Mouse (Mus musculus): ENCODE measurements around the gene Rex1bd. TPM values are rescaled to one million over a fixed set of nuclear protein-coding genes. Genes with fewer than 3 reads are reported as not detected.
A peak's percentile ranks its signal among the peaks of the same experiment; 100 is the strongest.

The Rex1bd gene
- polyA plus RNA-seq, 1 experiment from 2014 or later = 134 TPM

DNA sequence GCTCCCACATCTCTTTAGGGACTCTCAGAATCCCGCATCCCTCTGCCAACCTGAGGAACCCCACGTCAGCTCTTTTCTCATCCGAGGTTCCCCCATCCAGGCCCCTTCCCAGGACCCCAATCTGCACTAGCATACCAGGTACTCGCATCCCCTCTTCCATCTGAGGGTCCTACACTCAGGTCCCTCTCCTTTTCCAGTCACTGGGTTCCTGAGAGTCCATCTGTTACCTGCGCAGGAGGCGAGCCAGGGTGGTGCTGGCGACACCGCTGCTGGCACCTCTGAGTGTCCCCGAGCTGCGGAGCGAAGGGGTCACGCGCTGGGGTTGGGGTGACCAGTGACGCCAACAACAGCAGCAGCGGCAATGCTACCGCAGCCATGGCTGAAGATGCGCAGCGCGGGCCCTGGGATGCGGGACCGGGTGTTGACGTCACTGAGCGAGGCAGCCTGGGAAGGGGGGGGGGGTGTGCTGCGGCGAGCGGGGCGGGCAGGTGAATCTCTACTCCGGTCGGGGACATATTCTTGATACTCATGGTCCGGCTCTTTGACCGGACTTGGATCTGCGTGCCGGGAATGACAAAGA, 19.5 kb downstream of the Rex1bd start, which contains the start of gene Tmem59l:
Tmem59l (minus strand) TSS at position 418 of the 580 bp plus-strand sequence.
- peaks cover 98% of the 10 kb centered on the region for H3K27me3 ChIP-seq
- peak; percentile 35 for ATAC-seq (ENCODE audit: low FRiP score, low read depth)
- H3K9ac ChIP-seq (replicated peaks) = peak within 1 kb of the TSS; percentile 68
- peak within 1 kb of the TSS; percentile 47 for H3K4me3 ChIP-seq
- no peak within 1 kb of the TSS for H3K27ac ChIP-seq (replicated peaks)
- peak within 1 kb of the TSS; percentile 66 for H3K4me2 ChIP-seq (replicated peaks)
- no peaks in the 10 kb centered on the region for H3K36me3 ChIP-seq
- H3K4me1 ChIP-seq = peaks cover 29% of the 10 kb centered on the region
- WGBS = 5% methylated on average over 31 of the region's 33 CpGs
- no peaks in the 10 kb centered on the region for H3K9me3 ChIP-seq

DNA sequence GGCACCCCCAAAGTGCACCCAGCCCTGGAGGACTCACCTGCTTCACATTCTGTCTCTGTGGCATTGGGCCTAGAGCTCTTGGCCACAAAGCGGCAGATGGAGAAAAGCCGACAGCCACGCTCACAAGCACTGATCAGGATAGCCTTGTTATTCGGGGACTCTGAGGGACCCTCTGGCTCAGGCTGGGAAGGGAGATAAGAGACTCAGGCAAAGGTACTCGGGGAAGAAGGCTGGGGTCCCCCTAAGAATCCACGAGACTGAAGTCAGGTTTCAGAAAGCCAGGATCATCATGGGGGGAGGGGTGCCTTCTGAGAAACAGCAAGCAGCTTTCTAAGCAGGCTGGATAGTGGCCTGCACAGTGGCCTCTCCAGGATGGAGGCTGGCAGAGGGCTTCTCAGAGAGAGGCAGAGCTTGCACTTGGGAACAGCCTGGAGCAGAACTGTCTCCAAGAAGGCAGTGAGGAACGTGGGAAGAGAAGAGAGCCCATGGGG, 20.3 kb downstream of the Rex1bd start:
- ATAC-seq (ENCODE audit: low FRiP score, low read depth) = no peak
- WGBS = 44% methylated on average over 7 of the region's 7 CpGs
- no peak overlapping the region for H3K9ac ChIP-seq (replicated peaks)
- H3K9me3 ChIP-seq = no peaks in the 10 kb centered on the region
- peaks cover 29% of the 10 kb centered on the region for H3K4me1 ChIP-seq
- H3K27ac ChIP-seq (replicated peaks) = no peak overlapping the region
- peak overlapping the region; percentile 47; the same call in 1 of the 2 replicates for H3K4me3 ChIP-seq
- no peaks in the 10 kb centered on the region for H3K36me3 ChIP-seq
- H3K27me3 ChIP-seq = peaks cover 96% of the 10 kb centered on the region
- H3K4me2 ChIP-seq (replicated peaks) = peak overlapping the region; percentile 66

DNA sequence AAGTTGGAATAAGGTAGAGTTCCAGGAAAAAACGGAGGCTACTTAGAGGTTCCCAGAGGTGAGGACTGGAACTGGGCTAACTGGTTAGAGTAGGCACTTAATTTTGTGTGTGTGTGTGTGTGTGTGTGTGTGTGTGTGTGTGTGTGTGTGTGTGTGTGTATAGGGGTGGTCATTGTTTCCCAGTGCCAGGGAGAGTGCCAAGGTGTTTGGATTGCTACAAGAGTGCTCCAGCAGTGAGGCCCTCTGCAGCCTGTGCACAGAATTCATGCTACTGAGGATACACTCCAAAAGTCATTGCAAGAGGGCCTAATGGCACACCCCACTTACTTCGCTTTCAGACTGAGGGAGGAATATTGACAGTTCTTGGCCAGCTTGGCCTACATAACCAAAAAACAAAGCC, 23.6 kb downstream of the Rex1bd start:
- Histone ChIP-seq H3K4me3 (no peak overlapping the region), H3K4me1 (peaks cover 12% of the 10 kb centered on the region; the same call in 1 of the 2 replicates), H3K36me3 (no peaks in the 10 kb centered on the region), H3K4me2 (replicated peaks) (no peak overlapping the region), H3K27me3 (peaks cover 87% of the 10 kb centered on the region), H3K27ac (replicated peaks) (no peak overlapping the region), H3K9me3 (no peaks in the 10 kb centered on the region), H3K9ac (replicated peaks) (no peak overlapping the region)
- no peak for ATAC-seq (ENCODE audit: low FRiP score, low read depth)
- WGBS = 62% methylated on average over 2 of the region's 2 CpGs

DNA sequence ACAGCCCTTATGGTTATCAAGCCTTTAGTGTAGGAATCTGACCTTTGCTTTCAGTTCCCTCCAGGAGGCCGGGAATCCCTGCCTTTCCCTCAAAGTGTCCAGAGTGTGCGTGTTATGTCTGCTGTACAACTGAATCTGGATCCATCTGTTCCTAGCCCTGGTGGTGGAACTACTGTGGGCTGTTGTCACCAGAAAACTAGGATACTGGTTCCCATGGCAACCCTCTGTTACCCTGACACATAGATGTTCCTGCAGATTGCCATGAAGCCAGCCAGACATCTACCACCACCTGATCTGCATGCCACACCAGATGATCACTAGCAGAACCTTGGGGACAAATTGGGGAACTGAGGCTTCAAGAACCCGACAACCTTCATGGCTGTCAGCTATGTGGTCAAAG, 24.6 kb downstream of the Rex1bd start:
- H3K4me3 ChIP-seq = no peak overlapping the region
- H3K4me1 ChIP-seq = peaks cover 15% of the 10 kb centered on the region
- no peaks in the 10 kb centered on the region for H3K9me3 ChIP-seq
- H3K9ac ChIP-seq (replicated peaks) = no peak overlapping the region
- WGBS = 74% methylated on average over 3 of the region's 3 CpGs
- no peak overlapping the region for H3K4me2 ChIP-seq (replicated peaks)
- H3K36me3 ChIP-seq = no peaks in the 10 kb centered on the region
- ATAC-seq (ENCODE audit: low FRiP score, low read depth) = no peak
- peaks cover 85% of the 10 kb centered on the region for H3K27me3 ChIP-seq
- no peak overlapping the region for H3K27ac ChIP-seq (replicated peaks)

DNA sequence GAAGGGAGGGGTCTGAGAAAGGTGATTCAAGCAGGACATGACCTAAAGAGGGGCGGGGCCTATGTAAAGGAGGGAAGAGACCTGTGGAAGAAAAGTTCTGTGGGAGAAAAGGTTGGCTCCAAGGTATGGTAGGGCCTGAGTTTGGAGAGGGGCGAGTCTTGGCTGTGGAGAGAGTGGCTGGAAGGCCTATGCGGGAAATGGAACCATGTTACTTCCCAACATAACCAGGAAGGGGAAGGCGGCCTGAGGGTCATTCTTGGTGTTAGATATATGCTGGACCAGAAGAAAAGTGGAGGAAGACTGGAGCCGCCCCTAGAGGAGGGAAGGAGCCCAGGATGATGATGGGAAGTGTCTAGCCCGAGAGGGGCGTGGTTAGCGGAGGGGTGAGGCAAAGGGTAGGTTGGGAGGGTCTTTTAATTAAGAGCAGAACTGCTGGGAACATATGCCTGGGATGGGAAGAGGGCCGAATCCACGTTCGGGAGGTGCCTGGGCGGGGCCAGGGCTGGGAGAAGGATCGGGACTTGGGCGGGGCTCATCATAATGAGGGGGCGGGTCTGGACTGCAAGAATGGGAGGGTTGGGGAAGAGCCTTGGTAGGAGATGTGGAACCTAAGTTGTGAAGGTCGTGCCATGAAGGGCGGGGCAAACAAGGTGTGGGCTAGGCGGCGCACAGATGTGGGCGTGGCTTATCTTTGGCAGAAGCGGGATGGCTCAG, 29.1 kb downstream of the Rex1bd start:
- Histone ChIP-seq H3K36me3 (no peaks in the 10 kb centered on the region), H3K4me3 (peak overlapping the region; percentile 80), H3K4me1 (peaks cover 18% of the 10 kb centered on the region), H3K27me3 (peaks cover 42% of the 10 kb centered on the region), H3K9ac (replicated peaks) (no peak overlapping the region), H3K9me3 (no peaks in the 10 kb centered on the region), H3K27ac (replicated peaks) (no peak overlapping the region), H3K4me2 (replicated peaks) (peak overlapping the region; percentile 82)
- 2% methylated on average over 19 of the region's 21 CpGs for WGBS
- ATAC-seq (ENCODE audit: low FRiP score, low read depth) = peak; percentile 23; the same call in 1 of the 2 replicates

DNA sequence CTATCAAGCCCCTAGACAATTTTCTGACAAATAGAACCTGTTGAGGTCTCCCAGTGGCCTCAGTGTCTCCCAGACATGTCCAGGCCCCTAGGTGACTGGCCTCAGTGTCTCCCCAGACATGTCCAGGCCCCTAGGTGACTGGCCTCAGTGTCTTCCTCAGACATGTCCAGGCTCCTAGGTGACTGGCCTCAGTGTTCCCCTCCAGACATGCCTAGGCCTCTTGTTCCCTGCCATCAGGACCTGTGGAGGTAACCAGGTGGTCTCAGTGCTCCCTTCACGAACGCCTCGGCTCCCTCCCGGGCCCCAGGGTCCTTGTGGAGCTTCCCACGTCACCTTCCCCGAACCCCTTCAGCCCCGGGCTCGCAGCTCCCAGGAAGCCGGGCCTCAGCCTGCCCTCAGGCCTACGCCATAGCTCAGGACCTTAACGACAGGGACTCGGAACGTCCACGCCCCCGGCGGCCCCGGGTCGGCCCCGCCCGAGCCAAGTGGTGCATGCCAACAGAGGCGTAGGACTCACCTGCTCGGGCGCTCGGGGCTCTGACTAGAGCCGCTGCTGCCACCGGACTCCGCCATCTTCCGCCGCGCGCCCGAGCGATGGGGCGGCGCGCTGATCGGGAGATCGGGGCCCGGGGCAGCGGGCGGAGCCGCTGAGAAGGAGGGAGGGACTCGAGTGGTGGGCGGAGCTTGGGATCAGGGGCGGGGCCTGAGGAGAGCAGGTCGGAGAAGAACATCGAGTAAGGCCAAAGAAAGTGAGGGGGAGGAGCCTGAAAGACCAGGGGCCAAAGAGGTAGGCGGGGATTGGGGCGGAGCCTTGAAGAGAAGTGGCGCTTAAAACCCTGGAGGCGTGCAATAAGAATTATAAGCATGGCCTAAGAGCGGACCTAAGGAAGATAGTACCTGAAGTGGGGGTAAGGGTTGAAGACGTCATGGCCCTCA, 30.0 kb downstream of the Rex1bd start, which contains the start of gene Klhl26:
Klhl26 (minus strand) TSS at position 636 of the 936 bp plus-strand sequence.
- WGBS = under 1% methylated on average over 53 of the region's 53 CpGs
- Histone ChIP-seq H3K9me3 (no peaks in the 10 kb centered on the region), H3K9ac (replicated peaks) (peak within 1 kb of the TSS; percentile 84), H3K4me1 (peaks cover 18% of the 10 kb centered on the region), H3K4me2 (replicated peaks) (peak within 1 kb of the TSS; percentile 82), H3K4me3 (peak within 1 kb of the TSS; percentile 80), H3K27ac (replicated peaks) (0 out of 2 replicates have a peak within 1 kb of the TSS, but pooled peaks have one; percentile 32), H3K27me3 (peaks cover 36% of the 10 kb centered on the region), H3K36me3 (no peaks in the 10 kb centered on the region)
- peak; percentile 88 for ATAC-seq (ENCODE audit: low FRiP score, low read depth)

DNA sequence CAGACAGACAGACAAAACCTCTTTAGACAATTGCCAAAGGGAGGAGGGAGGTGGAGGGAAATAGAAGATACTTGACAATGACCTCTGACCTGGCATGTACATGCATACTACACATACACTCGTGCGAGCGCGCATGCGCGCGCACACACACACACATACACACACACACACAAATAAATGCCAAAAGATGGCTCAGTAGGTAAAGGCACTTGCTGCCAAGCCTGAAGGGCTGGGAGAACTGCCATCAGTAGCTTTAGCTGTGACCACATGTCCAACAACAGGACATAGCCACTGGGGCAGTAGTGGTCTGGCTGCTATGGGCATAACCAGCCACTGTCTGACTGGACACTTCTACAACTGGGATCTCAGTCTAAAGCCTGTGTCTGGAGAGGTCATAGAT, 34.7 kb downstream of the Rex1bd start:
- 94% methylated on average over 7 of the region's 7 CpGs for WGBS
- no peaks in the 10 kb centered on the region for H3K36me3 ChIP-seq
- no peak for ATAC-seq (ENCODE audit: low FRiP score, low read depth)

DNA sequence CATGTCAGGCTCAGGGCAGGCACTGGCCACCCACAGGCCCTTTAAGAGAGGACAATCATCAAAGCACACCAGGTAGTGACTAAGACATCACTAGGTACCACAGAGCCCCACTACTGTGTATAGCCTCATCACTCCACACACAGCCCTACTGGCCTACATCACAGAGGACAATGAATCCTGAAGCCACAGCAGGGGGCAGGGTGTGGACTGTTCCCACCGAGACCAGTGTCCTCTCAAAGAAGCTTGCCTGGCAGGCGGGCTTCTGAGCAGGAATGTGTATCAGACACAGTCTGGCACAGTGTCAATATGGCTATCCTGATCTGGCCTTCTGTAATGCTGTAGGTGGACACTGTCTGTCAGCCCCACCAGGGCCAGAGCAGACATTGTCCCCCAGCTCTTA, 36.6 kb downstream of the Rex1bd start:
- 66% methylated on average over 2 of the region's 2 CpGs for WGBS
- Histone ChIP-seq H3K4me1 (0 out of 2 replicates have a peak, but pooled peaks cover 4% of the 10 kb centered on the region), H3K27me3 (no peaks in the 10 kb centered on the region), H3K4me2 (replicated peaks) (no peak overlapping the region), H3K27ac (replicated peaks) (no peak overlapping the region), H3K36me3 (no peaks in the 10 kb centered on the region), H3K9me3 (no peaks in the 10 kb centered on the region), H3K9ac (replicated peaks) (no peak overlapping the region), H3K4me3 (no peak overlapping the region)
- ATAC-seq (ENCODE audit: low FRiP score, low read depth) = no peak

More for the DNA sequence above, 34.7 kb downstream of the Rex1bd start:
- Histone ChIP-seq H3K9ac (replicated peaks) (no peak overlapping the region), H3K9me3 (no peaks in the 10 kb centered on the region), H3K27me3 (no peaks in the 10 kb centered on the region), H3K4me1 (peaks cover 13% of the 10 kb centered on the region), H3K4me2 (replicated peaks) (no peak overlapping the region), H3K27ac (replicated peaks) (no peak overlapping the region), H3K4me3 (no peak overlapping the region)

DNA sequence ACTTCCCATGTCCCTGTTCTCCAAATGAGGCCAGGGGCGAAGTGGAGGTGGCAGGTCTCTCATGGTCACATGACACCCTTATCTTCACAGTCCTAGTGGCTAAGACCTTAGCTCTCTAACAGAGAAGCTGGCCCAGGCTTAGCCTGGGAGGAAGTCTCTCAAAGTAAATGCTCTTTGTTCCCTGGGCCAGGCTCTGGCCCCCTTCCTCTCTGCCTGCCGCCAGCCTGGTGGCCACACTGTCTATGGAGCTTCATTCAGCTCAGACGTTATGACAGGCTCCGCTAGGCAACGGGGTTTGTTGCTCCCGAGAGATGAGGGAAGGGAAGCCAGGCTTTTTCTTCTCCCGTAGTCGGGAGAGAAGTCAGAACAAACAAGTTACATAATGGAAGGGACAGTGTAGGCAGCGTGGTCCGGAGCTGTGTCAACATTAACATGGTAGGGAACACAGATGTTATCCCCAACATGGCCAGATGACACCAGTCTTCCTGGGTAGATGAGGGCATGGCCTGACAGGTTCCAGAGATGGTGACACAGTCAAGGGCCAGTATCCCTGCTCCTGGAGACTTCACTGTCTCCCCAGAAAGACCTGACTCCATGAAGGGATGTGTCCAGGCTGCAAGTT, 37.1 kb downstream of the Rex1bd start:
- Histone ChIP-seq H3K9me3 (no peaks in the 10 kb centered on the region), H3K4me2 (replicated peaks) (no peak overlapping the region), H3K4me3 (no peak overlapping the region), H3K9ac (replicated peaks) (no peak overlapping the region), H3K36me3 (no peaks in the 10 kb centered on the region), H3K27me3 (no peaks in the 10 kb centered on the region), H3K4me1 (0 out of 2 replicates have a peak, but pooled peaks cover 4% of the 10 kb centered on the region), H3K27ac (replicated peaks) (no peak overlapping the region)
- ATAC-seq (ENCODE audit: low FRiP score, low read depth) = peak; percentile 23; the same call in 1 of the 2 replicates
- WGBS = 49% methylated on average over 10 of the region's 10 CpGs

DNA sequence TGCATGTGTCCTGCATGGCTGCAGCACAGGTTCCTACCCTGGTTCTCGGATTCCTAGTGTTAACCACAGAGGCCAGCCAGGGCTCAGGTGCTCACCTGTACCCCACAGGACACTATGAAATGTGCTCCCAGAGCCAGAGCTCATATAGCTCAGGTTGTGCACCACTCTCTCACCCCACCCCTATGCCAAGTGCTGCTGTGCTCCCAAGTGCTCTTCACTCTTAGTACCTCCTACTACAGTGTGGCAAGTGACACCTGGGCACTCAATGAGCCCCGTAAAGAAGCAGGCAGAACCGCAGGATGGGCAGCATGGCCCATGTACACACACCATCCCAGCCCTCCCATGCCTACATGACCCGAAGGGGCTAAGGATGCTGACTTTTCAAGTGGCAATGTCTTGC, 37.8 kb downstream of the Rex1bd start:
- Histone ChIP-seq H3K4me1 (0 out of 2 replicates have a peak, but pooled peaks cover 4% of the 10 kb centered on the region), H3K27me3 (no peaks in the 10 kb centered on the region), H3K36me3 (no peaks in the 10 kb centered on the region), H3K9me3 (no peaks in the 10 kb centered on the region), H3K9ac (replicated peaks) (no peak overlapping the region), H3K4me2 (replicated peaks) (no peak overlapping the region), H3K4me3 (no peak overlapping the region), H3K27ac (replicated peaks) (no peak overlapping the region)
- ATAC-seq (ENCODE audit: low FRiP score, low read depth) = no peak
- 93% methylated on average over 4 of the region's 4 CpGs for whole genome bisulfite sequencing

DNA sequence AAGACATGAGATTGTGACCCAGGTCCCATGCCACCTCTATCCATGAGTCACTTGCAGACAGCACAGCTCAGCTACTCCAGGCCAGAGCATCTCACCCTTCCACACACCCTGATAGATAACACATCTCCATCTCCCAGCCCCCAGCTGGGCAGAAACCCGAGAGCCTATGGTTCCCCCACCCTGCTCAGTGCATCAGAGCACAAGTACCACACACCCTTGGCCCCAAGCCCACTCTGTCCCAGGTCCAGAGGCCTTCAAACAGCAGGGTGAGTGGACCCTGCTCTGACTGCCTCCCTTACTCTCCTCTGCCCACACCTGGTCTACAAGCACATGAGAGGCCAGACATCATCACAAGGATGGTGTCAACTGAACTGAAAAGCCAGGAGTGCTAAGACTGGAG, 38.6 kb downstream of the Rex1bd start:
- Histone ChIP-seq H3K4me2 (replicated peaks) (no peak overlapping the region), H3K27ac (replicated peaks) (no peak overlapping the region), H3K4me1 (0 out of 2 replicates have a peak, but pooled peaks cover 4% of the 10 kb centered on the region), H3K27me3 (no peaks in the 10 kb centered on the region), H3K36me3 (no peaks in the 10 kb centered on the region), H3K9me3 (no peaks in the 10 kb centered on the region), H3K9ac (replicated peaks) (no peak overlapping the region), H3K4me3 (no peak overlapping the region)
- 80% methylated on average over 1 of the region's 1 CpGs for whole genome bisulfite sequencing
- ATAC-seq (ENCODE audit: low FRiP score, low read depth) = no peak

Data from midbrain, embryonic 12.5 days (tissue).